Mouse (Mus musculus): ENCODE measurements around the gene Hes2.

The Hes2 gene

DNA sequence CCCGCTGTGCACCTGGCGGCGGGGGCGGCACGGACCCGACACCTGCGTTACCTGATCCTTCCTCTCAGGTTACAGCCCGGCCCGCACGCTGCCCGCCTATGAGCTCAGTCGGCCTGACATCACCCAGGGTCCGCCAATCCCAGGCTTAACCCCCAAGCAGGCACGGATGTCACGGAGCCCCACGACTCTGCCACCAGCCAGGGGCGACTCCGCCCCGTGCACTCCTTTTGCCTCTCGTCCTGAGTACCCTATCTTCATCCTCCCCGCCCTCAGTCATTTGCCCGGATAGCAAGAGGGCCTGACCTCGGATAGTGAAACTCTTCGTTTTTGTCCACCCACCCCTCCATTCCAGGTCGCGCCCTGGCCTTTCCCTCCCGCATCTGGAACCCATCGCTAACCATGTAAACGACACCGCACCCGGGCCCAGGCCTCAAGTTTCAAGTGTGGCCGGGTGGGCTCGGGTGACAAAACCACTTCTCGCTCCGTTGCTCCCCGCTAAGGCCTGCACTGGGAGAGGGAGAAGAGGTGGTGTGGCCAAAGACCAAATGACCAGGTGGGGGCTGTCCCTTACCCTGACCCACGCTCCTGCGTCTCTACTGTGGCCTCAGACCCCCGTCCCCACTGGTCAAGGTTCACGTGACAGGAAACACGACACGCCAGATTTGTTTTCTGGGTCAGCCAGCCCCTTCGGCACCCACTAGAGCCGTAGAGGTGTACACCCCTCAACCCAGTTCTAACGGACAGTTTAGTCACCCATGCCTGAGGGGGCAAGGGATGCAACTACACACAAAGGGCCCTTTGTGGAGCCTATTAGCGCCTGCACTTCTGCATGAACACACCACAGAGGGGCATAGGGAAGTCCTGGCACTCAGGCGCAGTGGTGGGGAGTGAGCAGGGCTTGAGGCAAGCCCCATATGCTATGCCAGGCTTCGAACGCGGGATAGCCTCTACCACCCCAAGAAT is 26.6 kb upstream of the Hes2 start:
- DNase-seq (ENCODE audit: low spot score) = no peak

DNA sequence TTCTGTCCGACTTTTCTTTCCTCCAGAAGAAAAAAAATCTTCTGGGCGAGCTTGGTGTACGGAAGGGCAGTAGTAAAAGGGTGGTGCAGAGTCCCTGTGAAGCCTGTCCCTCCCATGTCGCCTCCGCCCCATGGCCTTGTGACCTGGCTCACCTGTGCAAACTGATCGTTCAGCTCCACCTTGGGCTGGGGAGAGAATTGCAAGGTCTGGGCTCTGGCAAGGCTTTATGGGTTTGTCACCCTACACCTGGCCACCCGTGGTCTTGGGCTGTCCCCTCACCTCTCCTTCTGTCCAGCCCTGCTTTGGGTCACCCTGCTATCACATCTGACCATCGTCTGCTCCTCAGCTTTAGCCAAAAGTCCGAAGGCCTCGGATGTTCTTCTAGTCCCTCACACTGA is 25.9 kb upstream of the Hes2 start:
- DNase-seq (ENCODE audit: low spot score) = no peak

DNA sequence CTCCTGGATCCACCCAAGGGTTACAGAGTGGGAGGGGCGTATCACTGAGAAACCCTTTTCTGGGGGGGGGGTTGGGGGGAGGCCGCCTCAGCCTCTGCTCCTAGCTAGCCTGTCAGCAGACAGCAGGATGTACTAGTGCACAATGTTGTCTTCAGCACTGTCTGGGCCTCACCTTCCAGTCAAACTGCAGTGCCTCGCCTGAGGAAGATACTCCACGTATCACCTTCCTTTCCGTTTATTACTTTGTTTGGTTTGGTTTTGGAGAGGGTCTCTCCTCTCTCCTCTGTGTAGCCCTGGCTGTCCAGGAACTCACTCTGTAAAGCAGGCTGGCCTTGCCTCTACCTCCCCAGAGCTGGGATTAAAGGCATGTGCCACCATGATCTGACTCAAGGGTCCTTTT is 25.5 kb upstream of the Hes2 start:
- no peak for DNase-seq (ENCODE audit: low spot score)

DNA sequence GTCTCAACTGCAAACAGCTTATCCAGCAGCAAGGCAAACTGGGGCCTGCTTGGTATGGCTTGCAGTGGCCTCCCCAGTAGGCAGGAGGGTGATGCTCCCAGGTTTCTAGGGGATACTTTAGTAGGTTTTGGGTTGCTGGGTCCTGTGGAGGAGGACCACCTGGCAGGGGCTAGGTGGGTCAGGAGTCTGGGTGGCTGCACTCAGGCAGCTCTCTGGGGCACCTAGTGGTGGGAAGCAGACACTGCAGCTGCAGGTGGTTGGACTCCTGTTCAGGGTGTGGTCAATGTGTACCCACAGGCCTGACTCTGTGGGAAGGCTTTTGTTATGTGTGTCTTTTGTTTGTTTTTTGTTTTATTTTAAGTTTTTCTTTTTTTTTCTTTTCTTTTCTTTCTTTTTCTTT is 24.2 kb upstream of the Hes2 start:
- no peak for DNase-seq (ENCODE audit: low spot score)

DNA sequence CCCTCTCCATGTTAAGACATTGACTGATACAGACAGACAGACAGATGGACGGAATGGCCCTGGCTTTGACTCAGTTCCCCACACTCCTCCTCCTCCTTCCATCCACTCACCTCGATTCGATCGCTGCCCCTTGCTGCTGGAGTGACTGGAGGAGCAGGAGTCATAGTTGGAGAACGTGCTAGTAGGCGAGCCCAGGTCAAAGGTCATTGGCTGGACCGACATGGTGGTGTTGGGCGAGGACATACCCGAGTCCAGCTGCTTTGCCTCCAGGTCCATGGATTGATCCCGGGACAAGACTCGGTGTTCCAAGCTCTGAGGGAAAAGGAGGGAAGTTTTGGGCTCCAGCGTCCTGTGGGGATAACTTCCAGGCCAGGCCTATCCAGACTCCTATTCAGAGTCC is 23.3 kb upstream of the Hes2 start:
- no peak for DNase-seq (ENCODE audit: low spot score)

DNA sequence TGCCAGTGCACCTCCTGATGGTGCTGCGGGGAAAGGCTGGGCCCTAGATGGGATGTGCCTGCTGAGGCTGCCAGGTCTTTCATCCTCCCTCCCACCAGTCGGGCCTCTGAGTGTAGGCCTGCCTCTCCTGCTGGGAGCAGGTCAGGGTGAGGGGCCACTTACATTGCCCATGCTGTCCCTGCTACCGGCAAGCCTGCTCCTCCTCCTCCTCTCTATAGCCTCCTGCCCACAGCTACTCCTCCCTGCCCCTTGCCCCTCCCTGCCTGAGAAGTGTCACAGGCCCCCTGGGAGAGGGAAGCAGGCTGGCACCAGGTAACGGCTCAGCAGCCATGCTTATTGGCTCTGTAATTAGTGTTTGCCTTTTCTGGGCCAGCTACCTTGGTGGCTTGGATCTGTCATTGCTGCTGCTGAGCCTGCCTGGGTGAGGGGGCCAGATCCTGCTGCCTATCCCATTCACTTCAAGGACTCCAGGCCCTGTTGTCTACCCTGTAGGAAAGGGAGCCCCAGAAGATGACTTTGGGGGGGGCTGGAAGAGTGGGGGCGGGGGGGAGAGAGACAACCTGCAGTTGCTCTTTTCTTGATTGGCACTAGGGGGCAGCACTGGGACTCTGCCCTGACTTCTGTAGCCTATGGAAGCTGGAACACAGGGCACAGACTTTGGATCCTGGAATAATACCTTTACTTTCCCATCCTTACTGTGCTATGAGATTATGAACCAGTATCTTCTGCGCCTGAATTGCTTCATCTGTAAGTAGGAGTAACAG is 22.4 kb upstream of the Hes2 start:
- no peak for DNase-seq (ENCODE audit: low spot score)

DNA sequence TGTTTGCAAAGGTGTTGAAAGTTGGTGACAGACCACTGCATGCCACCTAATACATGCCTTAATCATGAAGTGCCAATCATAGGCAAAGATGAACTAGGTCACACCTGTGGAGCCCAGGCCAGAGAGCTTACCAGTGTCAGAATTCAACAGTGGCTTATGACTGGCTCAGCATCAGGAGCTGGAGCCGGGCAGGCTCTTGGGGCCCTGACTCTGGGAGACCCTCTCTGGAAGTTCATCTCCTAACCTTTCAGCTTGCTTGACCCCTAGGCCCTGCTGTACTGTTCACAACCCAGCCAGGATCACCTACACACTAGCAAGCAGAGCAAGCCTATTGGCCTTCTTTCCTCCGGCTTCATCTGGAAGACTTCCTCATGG is 21.8 kb upstream of the Hes2 start:
- no peak for DNase-seq (ENCODE audit: low spot score)

DNA sequence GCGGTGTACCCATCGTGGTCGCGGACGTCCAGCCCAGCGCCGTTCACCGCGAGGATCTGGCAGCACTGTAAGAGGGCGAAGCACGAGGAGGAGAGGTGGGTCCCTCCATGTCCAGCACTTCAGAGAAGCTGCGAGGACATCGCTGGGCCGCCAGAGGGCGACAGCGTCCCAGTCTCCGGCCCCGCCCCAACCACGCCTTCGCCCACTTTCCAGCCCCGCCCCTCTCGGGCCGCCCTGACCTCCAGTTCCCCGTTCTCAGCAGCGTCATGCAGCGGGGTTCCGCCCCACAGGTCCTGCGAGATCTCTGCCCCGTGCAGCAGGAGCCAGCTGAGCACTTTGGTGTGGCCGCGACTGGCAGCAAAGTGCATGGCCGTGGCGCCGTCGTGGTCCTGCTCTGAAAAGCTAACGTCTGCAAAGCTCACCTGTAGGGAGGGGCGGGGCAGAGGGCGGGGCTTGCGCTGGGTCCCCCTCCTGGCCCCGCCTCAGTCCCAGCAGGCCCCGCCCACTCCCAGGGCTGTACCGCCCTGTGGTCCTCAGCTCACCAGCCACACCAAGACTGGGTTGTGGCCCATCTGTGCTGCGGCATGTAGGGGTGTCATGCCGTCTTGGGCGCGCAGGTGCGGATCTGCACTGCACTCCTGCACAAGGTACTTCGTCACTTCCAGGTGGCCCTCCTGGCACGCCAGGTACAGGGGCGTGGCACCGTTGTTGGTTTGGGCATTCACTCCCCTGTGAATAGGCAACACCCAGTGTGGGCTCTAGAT is 20.0 kb upstream of the Hes2 start:
- DNase-seq (ENCODE audit: low spot score) = peak; percentile 76

DNA sequence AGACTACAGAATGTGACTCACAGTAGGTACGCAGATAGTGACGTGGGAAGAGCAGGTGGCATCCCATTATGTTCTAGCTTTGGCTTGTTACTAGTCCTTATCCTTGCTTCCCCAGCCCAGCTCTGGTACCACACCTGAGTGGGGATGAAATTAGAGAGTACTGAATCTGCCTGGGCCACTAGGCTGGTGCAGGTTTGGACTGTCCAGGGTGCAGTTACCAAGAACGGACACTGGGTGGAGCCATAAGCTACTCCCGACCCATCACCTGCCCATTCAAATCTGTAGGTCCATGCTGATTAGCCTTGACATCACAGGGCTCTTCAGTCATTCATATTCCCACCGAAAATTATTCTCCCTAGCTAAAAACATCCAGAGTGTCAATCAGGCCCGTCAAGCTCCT is 18.2 kb upstream of the Hes2 start:
- no peak for DNase-seq (ENCODE audit: low spot score)

DNA sequence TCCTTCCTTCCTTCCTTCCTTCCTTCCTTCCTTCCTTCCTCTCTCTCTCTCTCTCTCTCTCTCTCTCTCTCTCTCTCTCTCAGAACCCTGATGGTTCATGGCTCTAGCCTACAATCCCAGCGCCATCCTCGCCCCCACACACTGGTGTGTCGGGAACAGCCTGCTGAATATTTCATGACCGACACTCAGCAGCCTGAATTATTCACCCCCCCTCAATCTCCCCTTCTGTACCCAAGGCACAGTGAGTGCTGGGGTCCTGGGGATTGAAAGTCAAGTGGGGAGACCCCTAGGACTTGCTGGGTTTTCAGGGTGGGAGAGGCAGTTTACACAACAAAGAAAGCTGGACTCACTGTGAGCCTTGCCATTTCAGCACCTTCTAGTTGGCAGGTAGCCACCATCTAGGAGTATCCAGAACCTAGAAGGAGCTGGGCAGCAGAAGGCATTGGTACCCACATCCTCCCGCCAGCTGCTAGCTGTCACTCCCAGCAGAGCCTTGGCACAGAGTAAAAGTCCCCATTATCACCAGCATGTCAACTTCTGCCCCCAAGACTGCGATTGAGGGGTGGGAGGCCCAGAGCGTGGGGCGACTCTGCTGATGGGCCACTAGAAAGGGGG is 17.0 kb upstream of the Hes2 start:
- DNase-seq (ENCODE audit: low spot score) = no peak

DNA sequence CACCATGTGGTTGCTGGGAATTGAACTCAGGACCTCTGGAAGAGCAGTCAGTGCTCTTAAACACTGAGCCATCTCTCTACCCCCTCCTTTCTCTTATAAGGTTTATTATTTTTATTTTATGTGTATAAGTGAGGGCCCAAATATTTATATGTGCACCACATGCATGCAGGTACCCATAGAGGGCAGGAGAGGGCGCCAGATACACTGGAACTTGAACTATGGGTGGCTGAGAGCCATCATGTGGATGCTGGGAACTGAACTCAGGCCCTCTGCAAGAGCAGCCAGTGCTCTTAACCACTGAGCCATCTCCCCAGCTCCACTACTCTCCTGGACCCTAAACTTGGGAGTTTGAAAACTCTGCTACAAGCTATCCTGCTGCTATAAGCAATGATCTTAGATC is 15.0 kb upstream of the Hes2 start:
- DNase-seq (ENCODE audit: low spot score) = no peak

DNA sequence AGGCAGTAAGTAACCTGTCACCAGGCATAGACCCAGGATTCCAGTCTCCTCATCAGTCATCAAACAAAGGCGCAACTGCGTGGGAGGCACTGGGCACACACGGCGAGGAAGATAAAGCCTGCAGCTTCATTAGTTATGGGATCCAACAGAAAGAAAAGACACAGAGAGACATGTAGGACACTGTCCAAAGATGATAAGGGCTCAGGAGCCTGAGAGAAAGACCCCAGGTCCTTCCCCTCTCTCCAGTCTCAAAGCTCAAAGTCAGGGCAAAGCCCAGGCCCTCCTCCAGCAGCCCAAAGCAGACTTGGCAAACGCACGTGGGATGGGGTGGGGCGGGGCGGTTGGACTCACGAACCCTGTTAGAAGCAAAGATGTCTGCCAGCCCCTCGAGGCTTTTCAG is 13.2 kb upstream of the Hes2 start:
- no peak for DNase-seq (ENCODE audit: low spot score)

DNA sequence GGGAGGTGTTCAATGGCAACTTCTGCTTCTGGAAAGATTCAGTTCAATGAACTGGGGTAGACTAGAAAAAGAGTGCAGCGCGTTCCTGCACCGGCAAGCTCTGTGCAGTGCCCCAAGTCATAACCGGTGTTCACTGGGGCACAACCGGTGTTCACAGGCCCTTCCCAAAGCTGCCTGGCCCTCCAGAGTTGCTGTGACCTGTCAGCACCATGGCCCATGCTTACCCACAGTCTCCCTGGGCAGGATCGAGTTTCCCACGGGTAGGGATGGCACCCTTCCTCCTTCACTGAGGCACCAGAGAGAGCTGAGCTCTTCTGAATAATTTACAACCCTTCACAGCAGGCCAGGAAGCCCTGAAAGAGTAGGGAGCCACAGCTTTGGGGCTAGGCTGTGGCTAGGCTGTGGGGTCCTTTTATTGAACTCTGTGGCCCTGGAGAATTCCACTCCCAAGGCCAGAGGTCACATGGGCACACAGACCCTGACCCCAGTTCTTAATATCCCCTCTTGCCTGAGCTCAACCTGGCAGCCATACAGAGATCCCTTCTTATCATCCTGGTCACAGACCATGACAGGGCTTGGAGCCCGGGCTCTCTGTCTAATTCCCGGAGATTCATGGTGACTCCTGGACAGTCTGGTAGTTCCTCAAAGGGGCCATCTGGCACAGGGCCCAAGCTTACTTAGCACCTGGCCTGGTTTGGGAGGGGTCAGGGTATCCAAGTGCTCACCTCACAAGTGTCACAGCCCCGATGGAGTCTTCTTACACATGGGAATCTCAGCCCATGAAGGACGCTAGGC is 12.4 kb upstream of the Hes2 start:
- DNase-seq (ENCODE audit: low spot score) = no peak

DNA sequence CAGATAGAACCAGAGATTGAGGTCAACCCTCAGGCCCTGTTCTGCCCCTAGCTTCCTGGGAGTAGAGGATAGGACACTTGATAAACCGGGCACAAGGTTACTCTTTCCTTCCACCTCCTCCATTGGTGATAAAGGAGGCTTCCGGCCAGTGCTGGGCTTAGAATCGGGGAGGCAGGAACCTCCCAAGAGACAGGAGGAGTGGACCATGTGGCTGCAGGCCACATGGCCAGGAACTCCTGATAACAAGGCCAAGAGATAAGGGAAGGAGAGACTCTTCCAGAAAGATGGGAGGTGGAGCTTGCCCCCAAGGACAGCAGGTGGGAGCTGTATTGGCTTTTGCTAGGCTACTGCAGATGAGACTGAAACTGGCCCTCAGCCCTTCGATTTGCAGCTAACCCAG is 8.1 kb upstream of the Hes2 start:
- no peak for DNase-seq (ENCODE audit: low spot score)

DNA sequence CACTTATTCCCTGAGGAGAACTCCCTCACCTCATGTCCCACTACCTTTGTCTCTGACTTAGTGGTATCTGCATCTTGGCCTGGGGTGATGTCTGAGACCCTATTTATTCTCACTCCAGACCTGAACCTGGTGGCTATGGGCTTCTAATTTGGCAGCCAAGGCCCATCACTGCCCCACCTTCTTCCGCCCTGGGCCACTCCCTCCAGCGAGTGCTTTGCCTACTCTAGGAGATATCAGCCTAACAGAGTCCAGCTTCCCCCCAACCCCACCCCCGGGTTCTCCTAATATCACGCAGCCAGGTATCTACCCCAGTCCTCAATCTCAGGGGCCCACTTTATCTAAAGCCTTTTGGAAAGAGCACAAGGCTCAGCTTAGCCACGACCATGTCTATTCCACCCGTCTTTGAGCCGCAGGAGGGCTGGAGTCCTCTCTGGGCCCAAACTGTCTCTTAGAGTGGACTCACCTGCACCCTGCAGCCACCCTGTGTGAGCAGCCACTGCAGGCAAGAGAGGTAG is 7.2 kb upstream of the Hes2 start:
- DNase-seq (ENCODE audit: low spot score) = no peak

DNA sequence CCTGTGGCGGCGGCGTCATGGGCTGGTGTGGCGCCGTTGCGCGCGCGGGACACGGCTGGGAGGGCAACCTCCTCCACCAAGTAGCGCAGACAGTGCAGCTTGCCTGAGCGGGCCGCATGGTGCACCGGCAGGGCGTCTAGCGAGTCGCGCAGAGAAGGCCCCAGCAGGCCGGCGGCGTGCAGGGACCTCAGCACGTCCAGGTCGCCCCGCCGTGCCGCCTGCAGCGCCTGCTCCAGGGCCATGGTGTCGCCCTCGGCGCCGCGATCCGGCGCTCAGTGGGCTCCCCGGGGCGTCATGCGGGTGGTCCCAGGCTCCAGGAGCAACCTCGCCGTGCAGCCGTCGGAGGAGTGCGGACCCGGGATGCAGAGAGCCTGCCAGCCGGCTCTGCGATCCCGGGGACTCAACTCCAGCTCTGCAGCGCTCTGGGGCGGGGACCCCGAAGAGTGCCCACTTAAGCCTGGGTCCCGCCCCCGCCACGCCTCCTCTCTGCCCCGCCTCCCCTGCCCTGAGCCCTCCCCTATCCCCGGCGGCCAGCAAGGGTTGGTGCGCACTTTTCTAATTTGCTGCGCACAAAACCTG is 6.6 kb upstream of the Hes2 start, which contains the start of gene Espn:
Espn (minus strand) TSS at position 406 of the 579 bp plus-strand sequence.
- DNase-seq (ENCODE audit: low spot score) = peak; percentile 56

DNA sequence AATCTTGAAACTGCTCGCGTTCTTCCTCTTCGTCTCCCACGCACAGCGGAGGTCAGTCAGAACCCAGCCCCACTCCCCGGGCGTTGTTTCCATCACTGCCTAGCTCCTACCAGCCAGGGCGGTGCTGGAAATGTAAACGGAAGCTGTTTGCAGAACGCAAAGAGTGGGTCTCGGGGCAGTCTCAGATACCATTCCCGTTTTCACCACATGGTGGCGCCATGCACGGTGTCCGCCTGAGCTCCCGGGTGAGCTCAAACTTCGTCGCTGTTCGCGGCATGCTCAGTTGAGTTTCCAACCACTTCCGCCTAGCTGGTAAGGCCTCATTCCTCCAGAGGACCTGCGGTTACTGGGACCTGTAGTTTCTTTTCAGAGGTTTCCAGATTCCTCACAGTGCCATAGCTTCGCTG is 4.9 kb upstream of the Hes2 start:
- DNase-seq (ENCODE audit: low spot score) = no peak

DNA sequence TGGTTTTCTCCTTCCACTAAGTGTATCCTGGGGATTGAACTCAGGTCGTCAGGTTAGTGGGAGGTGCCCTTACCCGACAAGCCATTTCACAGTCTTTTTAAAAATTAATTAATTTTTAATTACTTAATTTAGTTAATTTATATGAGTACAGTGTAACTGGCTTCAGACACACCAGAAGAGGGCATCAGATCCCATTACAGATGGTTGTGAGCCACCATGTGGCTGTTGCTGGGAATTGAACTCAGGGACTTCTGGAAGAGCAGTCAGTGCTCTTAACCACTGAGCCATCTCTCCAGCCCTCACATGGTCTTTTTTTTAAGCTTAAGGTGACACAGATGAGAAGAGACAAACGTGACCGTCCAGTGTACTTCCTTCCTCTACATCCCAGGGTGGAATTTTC is 3.6 kb upstream of the Hes2 start:
- no peak for DNase-seq (ENCODE audit: low spot score)

DNA sequence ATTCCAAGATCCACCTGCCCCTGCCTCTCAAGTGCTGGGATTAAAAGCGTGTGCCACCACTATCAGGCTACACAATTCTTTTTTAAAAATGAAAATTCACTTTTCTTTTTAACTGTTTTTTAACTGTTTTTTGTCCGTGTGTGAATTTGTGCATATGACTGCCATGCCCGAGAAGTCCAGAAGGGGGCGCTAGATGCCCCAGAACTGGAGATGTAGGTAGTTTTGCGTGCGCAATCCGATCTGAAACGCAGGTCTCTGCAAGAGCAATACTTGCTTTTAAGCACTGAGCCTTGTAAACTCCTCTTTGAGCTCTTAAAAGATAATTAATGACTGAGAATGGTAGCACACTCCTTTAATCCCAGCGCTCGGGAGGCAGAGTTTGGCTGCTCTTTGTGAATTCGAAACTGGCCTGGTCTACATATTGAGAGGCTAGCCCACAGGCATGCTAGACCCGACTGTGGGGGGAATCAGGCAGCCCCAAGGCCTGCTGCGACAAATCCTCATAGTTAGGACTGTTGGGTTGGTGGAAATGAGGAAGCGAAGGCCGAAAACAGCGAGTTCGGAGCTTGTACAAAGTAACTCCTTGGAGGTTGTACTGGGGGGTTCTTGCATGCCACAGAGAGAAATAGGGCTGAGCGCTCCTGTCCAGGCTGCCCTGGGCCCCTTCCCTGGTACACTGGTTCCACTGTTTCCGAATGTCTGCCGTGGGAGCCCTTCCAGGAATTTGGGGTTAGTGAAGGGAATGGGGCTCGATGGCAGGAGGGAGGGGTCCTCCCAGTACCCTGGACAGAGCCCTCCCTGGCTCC is 685 bp upstream of the Hes2 start:
- no peak for DNase-seq (ENCODE audit: low spot score)

DNA sequence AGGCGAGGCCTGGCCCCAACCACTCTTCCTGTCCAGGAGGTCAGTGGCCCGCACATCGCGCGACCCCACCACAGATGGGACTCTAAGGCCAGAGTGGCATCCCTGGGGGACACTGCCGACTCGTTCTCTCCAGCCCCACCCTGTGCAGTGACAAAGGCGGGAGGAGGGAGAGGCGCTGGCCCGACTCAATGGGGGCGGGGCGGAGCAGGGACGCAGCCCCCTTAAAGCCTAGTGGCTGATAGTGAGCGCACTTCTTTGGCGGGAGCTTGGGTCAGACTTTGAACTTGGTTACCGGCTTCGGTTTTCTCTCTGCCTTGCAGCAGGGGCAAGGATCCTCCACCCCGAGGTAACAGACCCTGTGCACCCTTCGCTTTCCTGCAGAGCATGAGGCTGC is 615 bp downstream of the Hes2 start:
- DNase-seq (ENCODE audit: low spot score) = no peak
